Mouse (Mus musculus) midbrain, embryonic 16.5 days (tissue): ENCODE measurements at regions not wholly inside any gene's neighbourhood (a gene's known extent, or its start where the extent isn't known, plus 50 kb on each side); places are given as distances from the start of the nearest gene placed in this dataset.
"Not testable (repeated sequence)": the region's sequence is repeated elsewhere in the genome, so short reads cannot be mapped to it uniquely, and the experiment has no call there.

Experiments
- ATAC-seq: fragments of 200-750 bp; cut with Nextera tagmentation; 2 replicates; pipeline ENCODE4 v1.8.0; 2017; ENCODE audit warnings: moderate TSS enrichment
- H3K27ac ChIP-seq: fragments of 300-500 bp; sonication (generic); 2 replicates; pipeline ENCODE4 v1.5.1; 2014; ENCODE audit warnings: mild to moderate bottlenecking, low read length, mixed read lengths
- H3K27me3 ChIP-seq: fragments of 300-500 bp; sonication (generic); 2 replicates; pipeline ENCODE4 v1.6.1; 2014; ENCODE audit warnings: low read depth, low read length, mixed read lengths; ENCODE audit not compliant: control insufficient read depth, insufficient read depth
- H3K36me3 ChIP-seq: fragments of 300-500 bp; sonication (generic); 2 replicates; pipeline ENCODE4 v1.6.1; 2014; ENCODE audit warnings: mild to moderate bottlenecking, low read length, moderate library complexity, mixed read lengths; ENCODE audit not compliant: control insufficient read depth, insufficient read depth
- H3K4me1 ChIP-seq: fragments of 300-500 bp; sonication (generic); 2 replicates; pipeline ENCODE4 v1.6.1; 2014; ENCODE audit warnings: mild to moderate bottlenecking, low read length, mixed read lengths; ENCODE audit not compliant: control insufficient read depth, insufficient read depth
- H3K4me2 ChIP-seq: fragments of 300-500 bp; sonication (generic); 2 replicates; pipeline ENCODE4 v1.6.1; 2014; ENCODE audit warnings: mild to moderate bottlenecking, low read length, mixed read lengths
- H3K4me3 ChIP-seq: fragments of 300-500 bp; sonication (generic); 2 replicates; pipeline ENCODE4 v1.5.1; 2014; ENCODE audit warnings: low read depth, mild to moderate bottlenecking, low read length, moderate library complexity, mixed read lengths
- H3K9ac ChIP-seq: fragments of 300-500 bp; sonication (generic); 2 replicates; pipeline ENCODE4 v1.6.1; 2014; ENCODE audit warnings: low read depth, low read length, mixed read lengths
- H3K9me3 ChIP-seq: fragments of 300-500 bp; sonication (generic); replicated peaks from 2 replicates; pipeline ENCODE4 v1.6.1; 2014; ENCODE audit warnings: mild to moderate bottlenecking, low read length, mixed read lengths; ENCODE audit not compliant: control insufficient read depth, poor library complexity, severe bottlenecking
- WGBS: fragments of 180-500 bp; shearing (Covaris S2); extraction: QIAGEN DNeasy Blood & Tissue Kit; methylation state at CpG from one replicate; pipeline ENCODE4 v1.1.7; 2014; 5-methylcytosine and 5-hydroxymethylcytosine counted together

GRCm38 (mm10) chr6:24298562-24299212, 130.8 kb upstream of the Slc13a1 start:
- ATAC-seq, result no peak
- Histone ChIP-seq H3K9me3 (no peaks in the 10 kb centered on the region), H3K4me2 (no peak overlapping the region), H3K36me3 (no peaks in the 10 kb centered on the region), H3K4me3 (no peak overlapping the region), H3K9ac (no peak overlapping the region), H3K27me3 (no peaks in the 10 kb centered on the region), H3K27ac (no peak overlapping the region), H3K4me1 (no peaks in the 10 kb centered on the region)
- WGBS, result 90% methylated on average over 5 of the region's 5 CpGs

GRCm38 (mm10) chr6:24288757-24289156, 120.9 kb upstream of the Slc13a1 start:
- not testable (repeated sequence) for H3K4me2 ChIP-seq, H3K27me3 ChIP-seq, H3K4me1 ChIP-seq, ATAC-seq, H3K9me3 ChIP-seq, H3K9ac ChIP-seq, H3K4me3 ChIP-seq, H3K27ac ChIP-seq, H3K36me3 ChIP-seq
- WGBS, result 84% methylated on average over 2 of the region's 2 CpGs

GRCm38 (mm10) chr6:24272821-24273220, 104.9 kb upstream of the Slc13a1 start:
- Histone ChIP-seq H3K4me1 (peaks cover 2% of the 10 kb centered on the region; the same call in 1 of the 2 replicates), H3K4me2 (no peak overlapping the region), H3K27ac (no peak overlapping the region), H3K36me3 (no peaks in the 10 kb centered on the region), H3K9me3 (no peaks in the 10 kb centered on the region), H3K27me3 (no peaks in the 10 kb centered on the region), H3K9ac (no peak overlapping the region), H3K4me3 (no peak overlapping the region)
- WGBS, result 71% methylated on average over 5 of the region's 5 CpGs
- no peak for ATAC-seq

GRCm38 (mm10) chr6:24269633-24270032, 101.7 kb upstream of the Slc13a1 start:
- 97% methylated on average over 3 of the region's 3 CpGs for WGBS
- no peak for ATAC-seq
- Histone ChIP-seq H3K27ac (no peak overlapping the region), H3K9me3 (no peaks in the 10 kb centered on the region), H3K36me3 (no peaks in the 10 kb centered on the region), H3K4me3 (no peak overlapping the region), H3K4me2 (no peak overlapping the region), H3K27me3 (no peaks in the 10 kb centered on the region), H3K9ac (no peak overlapping the region), H3K4me1 (peaks cover 2% of the 10 kb centered on the region; the same call in 1 of the 2 replicates)

GRCm38 (mm10) chr6:24263796-24264195, 95.9 kb upstream of the Slc13a1 start:
- no peak overlapping the region for H3K27ac ChIP-seq
- H3K4me1 ChIP-seq, result no peaks in the 10 kb centered on the region
- H3K9ac ChIP-seq, result no peak overlapping the region
- H3K9me3 ChIP-seq, result no peaks in the 10 kb centered on the region
- no peak for ATAC-seq
- no peak overlapping the region for H3K4me3 ChIP-seq
- no peaks in the 10 kb centered on the region for H3K36me3 ChIP-seq
- no peak overlapping the region for H3K4me2 ChIP-seq
- 50% methylated on average over 4 of the region's 4 CpGs for WGBS
- H3K27me3 ChIP-seq, result no peaks in the 10 kb centered on the region

- H3K27me3 ChIP-seq, result no peaks in the 10 kb centered on the region
- H3K4me2 ChIP-seq, result no peak overlapping the region
- H3K4me3 ChIP-seq, result no peak overlapping the region
- no peak overlapping the region for H3K27ac ChIP-seq
- no peaks in the 10 kb centered on the region for H3K36me3 ChIP-seq
- no peak overlapping the region for H3K9ac ChIP-seq
- WGBS, result 86% methylated on average over 5 of the region's 5 CpGs
- no peaks in the 10 kb centered on the region for H3K4me1 ChIP-seq
- ATAC-seq, result no peak
- H3K9me3 ChIP-seq, result no peaks in the 10 kb centered on the region
Observed at GRCm38 (mm10) chr6:24262578-24262977, 94.7 kb upstream of the Slc13a1 start.

GRCm38 (mm10) chr6:24245591-24245990, 77.7 kb upstream of the Slc13a1 start:
- H3K27me3 ChIP-seq, result no peaks in the 10 kb centered on the region
- no peak overlapping the region for H3K27ac ChIP-seq
- ATAC-seq, result no peak
- no peaks in the 10 kb centered on the region for H3K36me3 ChIP-seq
- H3K9ac ChIP-seq, result no peak overlapping the region
- H3K4me1 ChIP-seq, result no peaks in the 10 kb centered on the region
- no peak overlapping the region for H3K4me3 ChIP-seq
- no peaks in the 10 kb centered on the region for H3K9me3 ChIP-seq
- 97% methylated on average over 1 of the region's 1 CpGs for WGBS
- no peak overlapping the region for H3K4me2 ChIP-seq

- H3K9ac ChIP-seq, result no peak overlapping the region
- no peak overlapping the region for H3K4me2 ChIP-seq
- no peaks in the 10 kb centered on the region for H3K36me3 ChIP-seq
- 43% methylated on average over 1 of the region's 1 CpGs for WGBS
- no peaks in the 10 kb centered on the region for H3K27me3 ChIP-seq
- ATAC-seq, result no peak
- no peaks in the 10 kb centered on the region for H3K4me1 ChIP-seq
- no peak overlapping the region for H3K27ac ChIP-seq
- no peaks in the 10 kb centered on the region for H3K9me3 ChIP-seq
- H3K4me3 ChIP-seq, result no peak overlapping the region
Observed at GRCm38 (mm10) chr6:24238541-24238940, 70.6 kb upstream of the Slc13a1 start.

GRCm38 (mm10) chr6:24238054-24238453, 70.2 kb upstream of the Slc13a1 start:
- ATAC-seq, result no peak
- 70% methylated on average over 2 of the region's 2 CpGs for WGBS

More at GRCm38 (mm10) chr6:24238054-24238453, 70.2 kb upstream of the Slc13a1 start:
- no peak overlapping the region for H3K4me2 ChIP-seq
- H3K27ac ChIP-seq, result no peak overlapping the region
- no peaks in the 10 kb centered on the region for H3K9me3 ChIP-seq
- H3K4me1 ChIP-seq, result no peaks in the 10 kb centered on the region
- H3K36me3 ChIP-seq, result no peaks in the 10 kb centered on the region
- H3K9ac ChIP-seq, result no peak overlapping the region
- no peak overlapping the region for H3K4me3 ChIP-seq
- no peaks in the 10 kb centered on the region for H3K27me3 ChIP-seq
